Mouse (Mus musculus): ENCODE data around the gene Tert.

The Tert gene

GRCm38 (mm10) chr13:73675161-73675560 is 48.5 kb downstream of the Tert start:
- in situ Hi-C loops (cut with MboI), result no loop called here

- in situ Hi-C loops (cut with MboI), result no loop called here
Observed at GRCm38 (mm10) chr13:73677853-73678252, 51.1 kb downstream of the Tert start, which contains the start of gene Slc6a18. Gene Slc6a18, minus strand, starts transcription at chr13:73678023.

DNA sequence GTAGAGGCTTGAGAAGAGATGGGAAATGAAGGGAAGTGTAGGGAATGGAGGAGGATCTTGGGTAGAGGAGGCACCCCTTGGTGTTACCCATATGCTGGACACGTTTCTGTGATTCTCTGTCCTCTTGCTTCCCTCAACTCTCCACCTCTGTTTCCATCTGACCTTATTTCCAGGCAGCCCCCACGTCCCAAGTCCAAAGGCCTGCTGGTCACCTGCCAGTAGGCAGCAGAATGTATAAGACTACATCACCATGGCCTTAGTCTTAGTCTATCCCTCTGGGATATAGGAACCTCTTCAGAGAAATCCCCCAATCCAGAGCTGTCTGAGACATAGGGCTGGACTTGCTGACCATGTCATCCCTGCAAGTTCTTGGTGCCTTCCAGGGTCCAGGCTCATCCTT is 52.6 kb downstream of the Tert start:
- in situ Hi-C loops (cut with MboI), result no loop called here

DNA sequence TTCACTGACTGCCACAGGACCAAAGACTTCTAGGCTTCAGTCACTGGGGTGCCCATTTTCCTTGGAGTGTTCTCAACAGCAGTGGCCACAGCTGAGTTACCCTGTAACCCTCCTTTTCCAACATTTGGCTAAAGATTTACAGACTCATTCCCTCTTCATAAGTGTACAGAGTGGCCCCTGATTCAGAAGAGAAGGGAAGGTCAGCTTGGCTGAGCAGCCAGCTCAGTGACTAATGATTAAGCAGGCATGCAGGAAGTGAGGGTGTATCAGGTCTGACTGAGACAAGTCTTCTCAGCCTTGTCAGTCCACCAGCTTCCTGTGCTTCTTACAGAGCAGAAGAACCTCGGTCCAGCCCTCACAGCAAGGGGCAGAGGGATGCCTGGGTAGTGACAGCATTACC is 53.7 kb downstream of the Tert start:
- in situ Hi-C loops (cut with MboI), result no loop called here

GRCm38 (mm10) chr13:73682226-73682625 is 55.5 kb downstream of the Tert start:
- in situ Hi-C loops (cut with MboI), result no loop called here

DNA sequence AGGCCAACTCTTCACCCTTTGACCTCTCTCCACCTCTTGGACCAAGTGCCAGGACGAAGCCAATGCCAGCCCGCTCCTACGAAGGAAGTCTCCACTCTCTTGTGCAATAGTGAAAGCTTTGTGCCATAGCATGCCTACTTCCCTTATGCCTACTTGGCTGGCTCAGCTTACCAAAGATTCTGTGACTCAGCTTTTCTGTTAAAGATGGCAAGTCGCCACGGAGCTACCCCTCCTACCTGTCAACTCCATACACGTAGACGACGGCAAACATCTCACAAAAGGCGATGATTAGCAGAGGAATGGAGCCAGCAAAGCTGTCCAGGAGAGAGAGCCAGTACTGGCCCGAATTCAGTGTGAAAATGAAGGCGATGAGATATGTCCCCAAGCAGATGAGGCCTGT is 57.0 kb downstream of the Tert start:
- in situ Hi-C loops (cut with MboI), result no loop called here

DNA sequence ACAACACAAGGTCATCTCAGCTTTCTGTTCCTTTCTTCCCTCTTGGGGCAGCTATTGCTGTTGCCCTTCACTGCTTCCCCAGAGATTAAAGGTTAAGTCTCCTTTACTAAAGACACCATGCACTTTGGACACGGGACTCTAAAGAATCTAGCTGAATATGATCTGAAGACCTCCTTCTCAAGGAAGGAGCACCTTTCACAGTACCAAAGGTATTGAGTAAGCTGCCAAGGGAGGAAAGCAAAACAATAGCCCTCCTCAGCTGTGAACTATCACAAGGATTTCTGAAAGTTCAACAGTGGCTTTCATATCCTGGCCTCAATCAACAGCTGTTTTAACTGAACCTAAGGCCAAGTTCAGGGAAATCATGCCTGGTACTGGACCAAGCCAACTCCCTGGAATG is 57.7 kb downstream of the Tert start:
- in situ Hi-C loops (cut with MboI), result no loop called here

DNA sequence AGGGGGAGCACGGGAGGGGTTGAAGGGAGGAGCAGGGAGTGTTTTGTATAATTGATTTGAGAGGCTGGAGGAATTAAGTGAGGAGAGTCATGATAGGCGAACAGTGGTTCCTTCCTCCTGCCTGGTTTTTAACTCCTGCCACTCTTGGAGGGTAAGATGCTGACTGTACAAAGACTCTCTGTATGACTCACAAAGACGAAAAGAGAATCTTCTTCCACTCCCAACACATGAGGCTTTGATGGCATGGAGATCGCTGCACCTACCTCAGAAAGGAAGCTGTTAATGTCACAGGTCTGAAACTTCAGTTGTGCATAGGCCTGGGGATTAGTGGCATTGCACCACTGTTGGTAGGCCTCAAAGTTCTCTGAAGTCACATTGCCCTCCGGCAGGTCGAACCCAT is 58.8 kb downstream of the Tert start:
- in situ Hi-C loops (cut with MboI), result no loop called here

DNA sequence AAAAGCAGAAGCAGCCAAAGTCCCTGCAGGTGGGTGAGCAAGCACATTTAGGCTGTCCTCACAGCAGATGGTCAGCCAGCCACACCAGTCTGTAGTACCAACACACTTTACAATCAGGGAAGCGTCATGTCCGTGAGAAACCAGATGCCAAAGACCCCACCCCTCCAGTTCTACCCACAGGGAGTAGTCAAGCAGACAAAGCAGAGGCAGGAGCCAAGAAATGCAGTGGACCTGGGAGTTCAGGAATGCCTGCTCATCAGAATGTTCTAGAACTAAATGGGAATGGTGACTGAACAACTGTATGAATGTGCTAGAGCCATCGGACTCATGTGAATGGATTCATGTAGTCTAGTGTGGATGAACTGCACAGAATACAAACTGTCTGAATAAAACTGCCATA is 60.9 kb downstream of the Tert start:
- in situ Hi-C loops (cut with MboI), result no loop called here

DNA sequence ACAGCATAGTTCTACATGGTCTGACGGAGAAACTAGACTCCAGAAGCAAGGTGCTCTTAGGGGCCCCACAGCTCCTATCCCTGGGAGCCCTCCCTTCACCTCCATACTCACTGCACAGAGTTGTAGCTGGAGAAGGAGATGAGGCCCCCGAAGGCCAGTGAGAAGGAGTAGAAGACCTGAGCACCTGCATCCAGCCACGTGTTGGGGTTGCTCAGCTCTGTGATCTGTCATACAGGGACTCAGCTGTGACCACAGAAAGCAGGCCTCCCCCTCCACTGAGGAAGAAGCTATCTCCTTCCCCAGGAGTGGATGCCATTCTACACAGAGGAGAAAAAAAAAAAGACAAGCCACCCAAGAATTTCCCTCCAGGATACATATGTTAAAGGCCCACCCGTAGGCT is 62.2 kb downstream of the Tert start:
- in situ Hi-C loops (cut with MboI), result no loop called here

DNA sequence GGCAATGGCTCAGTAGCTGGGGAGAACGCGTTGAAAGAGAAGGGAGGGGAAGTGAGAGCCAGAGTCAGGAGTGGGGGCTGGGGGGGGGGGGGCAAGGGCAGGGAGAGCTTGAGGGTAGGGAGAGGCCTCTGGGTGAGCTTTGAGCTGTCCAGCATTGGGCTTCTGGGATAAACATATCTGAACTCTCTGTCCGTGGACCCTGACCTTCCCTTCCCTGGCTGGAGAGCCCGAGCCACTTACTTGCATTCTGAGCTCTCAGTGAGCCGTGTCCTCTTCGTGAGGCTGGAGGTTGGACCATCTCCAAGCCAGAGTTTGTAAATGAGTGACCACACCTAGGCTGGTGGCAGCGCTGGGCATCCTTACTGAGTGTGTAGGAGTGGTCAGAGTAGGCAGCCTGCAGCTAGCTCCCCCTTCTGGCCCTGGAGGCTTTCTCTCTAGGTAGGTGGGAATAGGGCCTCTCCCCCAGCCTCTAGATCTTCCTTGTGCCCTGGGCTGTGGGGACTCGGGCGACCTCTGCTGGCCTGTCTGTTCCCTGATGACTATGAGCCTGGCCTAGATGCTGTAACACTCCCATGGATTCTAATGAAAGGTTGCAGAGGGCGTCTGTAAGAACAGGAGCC is 65.6 kb downstream of the Tert start:
- in situ Hi-C loops (cut with MboI), result no loop called here

- in situ Hi-C loops (cut with MboI), result no loop called here
Observed at GRCm38 (mm10) chr13:73693333-73693732, 66.6 kb downstream of the Tert start.

DNA sequence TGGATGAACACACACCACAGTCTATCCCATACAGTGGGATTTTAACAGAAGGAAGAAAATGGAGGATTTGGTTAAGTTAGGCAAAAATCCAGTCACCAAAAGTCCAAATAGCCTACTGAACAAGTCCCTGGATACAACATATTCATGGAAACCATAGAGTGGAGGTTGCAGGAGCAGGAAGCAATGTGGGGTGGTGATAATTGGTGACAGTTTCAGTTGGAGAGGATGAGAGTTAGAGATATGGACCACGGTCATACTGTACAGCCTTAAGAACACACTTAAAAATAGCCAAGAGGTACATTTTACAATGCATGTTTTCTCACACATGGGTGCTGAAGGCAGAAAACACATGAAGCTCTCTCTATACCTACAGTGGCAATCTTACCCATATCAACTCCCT is 68.3 kb downstream of the Tert start:
- in situ Hi-C loops (cut with MboI), result no loop called here

DNA sequence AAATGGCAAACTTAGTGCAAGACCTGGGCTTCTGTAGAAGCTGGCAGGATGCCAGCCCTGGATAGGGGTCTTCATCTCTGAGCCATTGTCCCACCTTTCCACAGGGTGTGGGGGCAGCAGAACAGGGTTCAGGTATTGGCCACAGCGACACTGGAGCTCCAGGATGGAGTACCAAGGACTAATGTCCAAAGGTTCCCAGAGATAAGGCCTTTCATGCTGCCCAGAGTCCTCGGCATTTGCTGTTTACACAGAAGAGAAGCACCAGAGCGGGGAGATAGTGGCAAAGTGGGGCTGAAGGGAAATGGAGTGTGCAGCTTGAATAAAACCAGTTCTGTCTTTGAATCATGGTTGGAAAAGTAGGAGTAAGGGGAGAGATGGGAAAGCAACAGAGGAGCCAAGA is 69.8 kb downstream of the Tert start:
- in situ Hi-C loops (cut with MboI), result no loop called here

Measured in mature B cell (primary cell).